Mouse (Mus musculus): ENCODE results near the gene Pgf. TPM values are rescaled to one million over a fixed set of nuclear protein-coding genes. Genes with fewer than 3 reads are reported as not detected.

Gene Pgf
- polyA plus RNA-seq, 1 experiment from 2014 or later, result 15.6 TPM

DNA sequence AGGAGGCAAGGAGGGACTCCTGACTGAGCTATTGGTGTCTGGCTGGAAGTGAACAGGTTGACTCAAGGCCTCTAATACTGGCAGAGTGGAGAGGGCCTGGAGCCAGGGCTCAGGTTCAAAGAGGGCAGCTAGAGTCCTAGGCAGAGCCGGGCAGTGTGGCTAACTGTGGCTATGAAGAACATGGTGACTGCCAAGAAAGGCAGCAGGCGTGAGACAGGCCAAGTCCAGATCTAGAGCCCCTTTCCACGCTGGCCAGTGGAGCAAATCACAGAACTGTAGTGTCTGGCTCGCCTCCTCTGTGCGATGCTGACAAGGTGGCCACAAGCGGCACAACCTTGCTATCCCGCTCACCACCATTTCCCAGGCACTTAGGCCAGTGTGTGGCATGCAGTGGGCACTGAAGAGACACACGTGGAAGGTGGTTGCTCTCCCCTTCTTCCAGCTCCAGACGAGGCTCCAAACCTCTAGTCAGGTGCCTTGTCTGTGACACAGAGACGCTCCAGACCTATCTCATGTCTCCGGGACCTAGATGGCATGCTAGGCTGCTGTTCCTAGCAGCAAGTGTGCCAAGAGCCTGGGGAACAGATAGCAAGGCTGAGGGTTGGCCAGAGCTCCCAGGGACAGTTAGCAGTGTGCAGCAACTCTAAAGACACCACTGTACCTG lies 7.2 kb downstream of the Pgf start:
- no peak overlapping the region for H3K9ac ChIP-seq
- H3K27me3 ChIP-seq (replicated peaks), result no peaks in the 10 kb centered on the region
- H3K4me3 ChIP-seq (replicated peaks), result no peak overlapping the region
- no peaks in the 10 kb centered on the region for H3K9me3 ChIP-seq
- peaks cover 38% of the 10 kb centered on the region for H3K4me1 ChIP-seq (replicated peaks)
- WGBS, result 88% methylated on average over 11 of the region's 11 CpGs
- H3K36me3 ChIP-seq, result no peaks in the 10 kb centered on the region
- no peak overlapping the region for H3K4me2 ChIP-seq (replicated peaks)
- H3K27ac ChIP-seq, result no peak overlapping the region
- ATAC-seq, result no peak

- H3K36me3 ChIP-seq, result no peaks in the 10 kb centered on the region
- no peak overlapping the region for H3K4me3 ChIP-seq (replicated peaks)
- H3K9ac ChIP-seq, result no peak overlapping the region
- no peak overlapping the region for H3K27ac ChIP-seq
- ATAC-seq, result no peak
- H3K4me2 ChIP-seq (replicated peaks), result no peak overlapping the region
- no peaks in the 10 kb centered on the region for H3K9me3 ChIP-seq
- 67% methylated on average over 3 of the region's 3 CpGs for WGBS
- H3K27me3 ChIP-seq (replicated peaks), result no peaks in the 10 kb centered on the region
- peaks cover 33% of the 10 kb centered on the region for H3K4me1 ChIP-seq (replicated peaks)
Measured at GRCm38 (mm10) chr12:85169877-85170276, 7.7 kb downstream of the Pgf start.

- no peaks in the 10 kb centered on the region for H3K9me3 ChIP-seq
- H3K27ac ChIP-seq, result no peak overlapping the region
- ATAC-seq, result peak; percentile 77
- H3K4me3 ChIP-seq (replicated peaks), result peak overlapping the region; percentile 19
- H3K4me2 ChIP-seq (replicated peaks), result peak overlapping the region; percentile 44
- H3K9ac ChIP-seq, result peak overlapping the region; percentile 21; the same call in 1 of the 2 replicates
- H3K36me3 ChIP-seq, result no peaks in the 10 kb centered on the region
- WGBS, result 31% methylated on average over 27 of the region's 27 CpGs
- no peaks in the 10 kb centered on the region for H3K27me3 ChIP-seq (replicated peaks)
- H3K4me1 ChIP-seq (replicated peaks), result peaks cover 29% of the 10 kb centered on the region
Measured at GRCm38 (mm10) chr12:85169117-85169858, 8.3 kb downstream of the Pgf start.

DNA sequence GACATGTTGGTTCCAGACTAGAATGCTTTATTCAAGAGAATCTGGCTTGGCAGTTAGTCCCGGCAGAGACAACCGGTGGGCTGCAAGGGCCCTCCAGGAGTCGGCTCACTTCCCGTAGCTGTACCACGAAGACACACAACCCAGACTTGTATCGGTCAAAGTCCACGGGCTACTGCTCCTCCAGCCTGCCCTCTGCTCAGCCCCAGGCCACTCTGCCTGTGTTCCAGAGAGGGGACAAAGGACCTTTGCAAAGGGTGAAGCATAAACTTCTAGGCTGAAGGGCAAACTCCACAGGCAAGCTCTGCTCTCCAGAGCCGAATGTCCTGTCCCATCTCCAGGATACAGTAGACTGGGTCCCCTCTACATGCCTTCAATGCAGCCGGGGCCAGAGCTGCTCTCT lies 11.0 kb downstream of the Pgf start:
- Histone ChIP-seq H3K4me3 (replicated peaks) (no peak overlapping the region), H3K27ac (no peak overlapping the region), H3K36me3 (no peaks in the 10 kb centered on the region), H3K9me3 (no peaks in the 10 kb centered on the region), H3K4me2 (replicated peaks) (no peak overlapping the region), H3K9ac (no peak overlapping the region), H3K27me3 (replicated peaks) (no peaks in the 10 kb centered on the region), H3K4me1 (replicated peaks) (peaks cover 13% of the 10 kb centered on the region)
- WGBS, result 81% methylated on average over 9 of the region's 9 CpGs
- ATAC-seq, result no peak; the same call in 1 of the 2 replicates

GRCm38 (mm10) chr12:85164996-85165395 lies 12.6 kb downstream of the Pgf start:
- Histone ChIP-seq H3K4me3 (replicated peaks) (no peak overlapping the region), H3K9ac (no peak overlapping the region), H3K9me3 (no peaks in the 10 kb centered on the region), H3K4me2 (replicated peaks) (no peak overlapping the region), H3K27ac (no peak overlapping the region), H3K36me3 (no peaks in the 10 kb centered on the region), H3K4me1 (replicated peaks) (peaks cover 13% of the 10 kb centered on the region), H3K27me3 (replicated peaks) (no peaks in the 10 kb centered on the region)
- 75% methylated on average over 5 of the region's 5 CpGs for WGBS
- ATAC-seq, result no peak

DNA sequence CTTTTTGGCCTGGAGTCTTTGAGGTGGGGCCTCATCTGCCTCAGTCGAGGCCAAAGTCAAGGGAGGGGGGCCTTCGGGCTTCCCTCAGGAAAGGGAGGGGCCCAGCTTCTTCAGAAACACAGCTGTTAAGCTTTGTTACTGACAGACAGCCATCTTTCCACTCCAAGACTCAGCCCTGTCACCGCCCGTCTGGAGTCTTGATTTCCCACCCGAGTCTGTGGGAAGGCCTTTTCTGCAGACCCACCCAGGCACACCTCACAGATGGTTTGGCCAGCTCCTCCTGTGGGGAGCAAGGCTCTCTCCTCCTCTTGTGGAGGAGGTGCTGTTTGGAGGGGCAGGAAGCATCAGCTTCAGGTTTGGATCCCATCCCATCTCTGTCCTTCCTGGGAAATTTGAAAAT lies 18.0 kb downstream of the Pgf start:
- 66% methylated on average over 5 of the region's 5 CpGs for WGBS
- H3K4me3 ChIP-seq (replicated peaks), result no peak overlapping the region
- H3K27ac ChIP-seq, result no peak overlapping the region; the same call in 1 of the 2 replicates
- H3K9ac ChIP-seq, result no peak overlapping the region
- ATAC-seq, result 0 out of 2 replicates have a peak, but pooled peaks have one; percentile 34
- H3K27me3 ChIP-seq (replicated peaks), result no peaks in the 10 kb centered on the region
- peaks cover 7% of the 10 kb centered on the region; the same call in 1 of the 2 replicates for H3K4me1 ChIP-seq (replicated peaks)
- no peaks in the 10 kb centered on the region for H3K9me3 ChIP-seq
- no peaks in the 10 kb centered on the region for H3K36me3 ChIP-seq
- H3K4me2 ChIP-seq (replicated peaks), result no peak overlapping the region

DNA sequence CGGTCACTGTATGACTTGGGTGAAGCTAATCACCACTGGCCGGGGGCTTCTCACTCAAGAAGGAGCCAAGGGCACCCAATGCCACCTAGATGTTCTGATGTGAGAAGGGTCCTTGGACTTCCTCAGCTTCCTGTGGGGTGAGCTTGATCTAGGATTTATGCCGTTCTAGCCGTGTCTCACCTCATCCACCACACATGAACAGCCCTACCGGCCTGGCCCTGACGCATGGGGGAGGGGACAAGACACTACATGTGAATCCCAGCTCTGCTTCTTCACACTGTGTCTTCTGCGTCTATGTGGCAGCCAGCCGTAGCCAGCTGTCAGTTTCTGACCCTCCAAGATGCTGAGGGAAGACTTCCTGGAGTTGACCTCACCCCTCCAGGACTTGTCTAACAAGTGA lies 18.8 kb downstream of the Pgf start:
- H3K4me1 ChIP-seq (replicated peaks), result peaks cover 7% of the 10 kb centered on the region; the same call in 1 of the 2 replicates
- no peak overlapping the region for H3K27ac ChIP-seq
- 0 out of 2 replicates have a peak, but pooled peaks have one; percentile 28 for ATAC-seq
- H3K4me2 ChIP-seq (replicated peaks), result no peak overlapping the region
- no peaks in the 10 kb centered on the region for H3K36me3 ChIP-seq
- H3K4me3 ChIP-seq (replicated peaks), result no peak overlapping the region
- H3K9me3 ChIP-seq, result no peaks in the 10 kb centered on the region
- no peaks in the 10 kb centered on the region for H3K27me3 ChIP-seq (replicated peaks)
- 75% methylated on average over 8 of the region's 8 CpGs for WGBS
- H3K9ac ChIP-seq, result no peak overlapping the region

- Histone ChIP-seq H3K4me3 (replicated peaks) (no peak overlapping the region), H3K36me3 (no peaks in the 10 kb centered on the region), H3K27ac (no peak overlapping the region), H3K9me3 (no peaks in the 10 kb centered on the region), H3K4me2 (replicated peaks) (no peak overlapping the region), H3K4me1 (replicated peaks) (peaks cover 7% of the 10 kb centered on the region; the same call in 1 of the 2 replicates), H3K9ac (no peak overlapping the region), H3K27me3 (replicated peaks) (no peaks in the 10 kb centered on the region)
- 87% methylated on average over 14 of the region's 14 CpGs for WGBS
- ATAC-seq, result no peak
Measured at GRCm38 (mm10) chr12:85157797-85158460, 19.7 kb downstream of the Pgf start.

DNA sequence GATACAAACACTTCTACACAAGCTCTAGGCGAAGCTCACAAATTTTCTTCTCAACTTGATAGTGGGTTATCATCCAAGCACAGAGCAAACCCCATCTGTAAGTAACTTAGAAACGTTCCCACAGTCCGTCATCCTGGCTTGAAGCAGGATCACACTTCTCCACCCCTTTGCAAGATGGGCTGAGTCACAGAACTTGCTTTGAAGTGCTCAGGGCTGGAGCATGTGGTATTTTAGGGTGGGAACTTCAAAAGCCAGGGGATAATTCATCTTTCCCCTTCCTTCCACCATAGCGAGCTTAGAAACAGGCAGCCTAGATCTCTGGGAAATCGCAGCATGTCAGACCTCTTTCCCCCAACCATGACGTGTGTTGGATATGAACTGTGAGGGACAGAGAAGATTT lies 21.3 kb downstream of the Pgf start:
- peak; percentile 34; the same call in 1 of the 2 replicates for ATAC-seq
- 0 out of 2 replicates have a peak, but pooled peaks cover 3% of the 10 kb centered on the region for H3K27me3 ChIP-seq (replicated peaks)

DNA sequence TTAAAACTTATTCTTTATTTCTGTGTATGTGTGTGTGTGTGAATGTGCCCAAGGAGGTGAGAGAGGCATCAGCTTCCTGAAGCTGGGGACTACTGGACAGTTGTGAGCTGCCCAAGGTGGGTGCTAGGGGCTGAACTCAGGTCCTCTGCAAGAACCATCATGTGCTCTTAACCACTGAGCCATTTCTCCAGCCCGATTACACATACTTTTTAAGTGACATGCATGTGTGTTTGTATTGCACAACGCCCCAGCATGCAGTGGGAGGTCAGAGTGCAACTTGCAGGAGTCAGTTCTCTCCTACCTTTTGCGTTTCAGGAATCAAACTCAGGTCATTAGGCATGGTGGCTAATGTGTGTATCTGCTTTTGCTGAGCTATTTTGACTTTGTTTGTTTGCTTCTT lies 24.6 kb downstream of the Pgf start:
- no peaks in the 10 kb centered on the region for H3K36me3 ChIP-seq
- H3K4me2 ChIP-seq (replicated peaks), result no peak overlapping the region
- no peak overlapping the region for H3K27ac ChIP-seq
- no peak overlapping the region for H3K9ac ChIP-seq
- no peak; the same call in 1 of the 2 replicates for ATAC-seq
- H3K4me1 ChIP-seq (replicated peaks), result 0 out of 2 replicates have a peak, but pooled peaks cover 7% of the 10 kb centered on the region
- no peaks in the 10 kb centered on the region for H3K9me3 ChIP-seq
- 0 out of 2 replicates have a peak, but pooled peaks cover 8% of the 10 kb centered on the region for H3K27me3 ChIP-seq (replicated peaks)
- no peak overlapping the region for H3K4me3 ChIP-seq (replicated peaks)
- 63% methylated on average over 3 of the region's 3 CpGs for whole genome bisulfite sequencing

More for the DNA sequence above, 21.3 kb downstream of the Pgf start:
- H3K36me3 ChIP-seq, result no peaks in the 10 kb centered on the region
- no peak overlapping the region; the same call in 1 of the 2 replicates for H3K27ac ChIP-seq
- no peak overlapping the region for H3K9ac ChIP-seq
- no peak overlapping the region for H3K4me2 ChIP-seq (replicated peaks)
- peaks cover 7% of the 10 kb centered on the region; the same call in 1 of the 2 replicates for H3K4me1 ChIP-seq (replicated peaks)
- 22% methylated on average over 6 of the region's 6 CpGs for WGBS
- no peaks in the 10 kb centered on the region for H3K9me3 ChIP-seq
- no peak overlapping the region for H3K4me3 ChIP-seq (replicated peaks)

DNA sequence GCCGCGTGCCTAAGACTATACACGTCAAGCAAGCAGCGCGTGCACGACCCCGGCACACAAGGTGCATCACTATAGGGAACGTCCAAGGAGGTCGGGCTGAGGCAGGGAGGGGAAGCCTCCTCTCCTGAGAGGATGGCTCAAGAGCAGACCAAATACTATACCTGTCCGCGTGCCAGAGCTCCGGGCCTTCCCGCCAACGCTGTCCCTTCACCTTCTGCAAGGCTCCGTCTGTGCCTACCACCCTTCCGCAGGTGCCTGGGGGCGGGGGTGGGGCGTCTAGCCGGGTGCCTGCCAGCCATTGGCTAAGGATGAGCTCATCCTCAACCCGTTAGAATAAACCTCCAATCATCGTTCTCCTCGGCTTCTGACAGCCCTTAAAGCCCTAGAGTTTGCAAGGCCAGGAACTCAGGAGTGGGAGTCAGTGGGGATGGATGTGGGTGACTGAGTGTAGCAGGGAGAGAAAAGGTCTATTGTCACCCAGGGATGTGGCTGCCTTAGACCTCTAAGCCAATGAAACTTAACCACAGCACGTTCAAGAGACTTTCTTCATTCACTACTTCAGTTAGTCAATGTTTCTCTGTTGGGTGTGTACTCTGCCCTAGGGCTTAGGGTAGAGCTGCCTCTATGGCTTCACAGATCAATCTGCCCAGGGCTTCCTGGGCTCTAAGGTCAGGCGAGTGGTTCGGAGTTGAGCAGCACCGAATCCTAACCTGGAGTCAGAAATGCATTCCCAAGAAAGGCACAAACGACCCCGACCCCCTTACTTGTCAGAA lies 26.4 kb downstream of the Pgf start, which contains the start of gene Rps6kl1:
Rps6kl1 (minus strand) TSS at position 263 of the 773 bp plus-strand sequence.
- H3K36me3 ChIP-seq, result no peaks in the 10 kb centered on the region
- H3K27ac ChIP-seq, result no peak within 1 kb of the TSS
- H3K4me1 ChIP-seq (replicated peaks), result 0 out of 2 replicates have a peak, but pooled peaks cover 7% of the 10 kb centered on the region
- H3K4me3 ChIP-seq (replicated peaks), result peak within 1 kb of the TSS; percentile 29
- H3K9ac ChIP-seq, result 0 out of 2 replicates have a peak within 1 kb of the TSS, but pooled peaks have one; percentile 15
- H3K4me2 ChIP-seq (replicated peaks), result peak within 1 kb of the TSS; percentile 59
- 13% methylated on average over 28 of the region's 28 CpGs for WGBS
- H3K9me3 ChIP-seq, result no peaks in the 10 kb centered on the region
- H3K27me3 ChIP-seq (replicated peaks), result 0 out of 2 replicates have a peak, but pooled peaks cover 8% of the 10 kb centered on the region
- ATAC-seq, result peak; percentile 80
